Mouse (Mus musculus) intestine, postnatal 0 days (tissue): ENCODE results near the gene C5ar2. TPM values are rescaled to one million over a fixed set of nuclear protein-coding genes. Genes with fewer than 3 reads are reported as not detected.

Experiments used
- ATAC-seq: fragments of 200-750 bp; cut with Nextera tagmentation; 2 replicates; pipeline ENCODE4 v1.8.0; 2017; ENCODE audit warnings: mild to moderate bottlenecking, moderate TSS enrichment, moderate library complexity
- H3K27ac ChIP-seq: fragments of 300-500 bp; sonication (generic); 2 replicates; pipeline ENCODE4 v1.5.1; 2014; ENCODE audit warnings: mild to moderate bottlenecking, low read depth, low read length, moderate library complexity
- H3K27me3 ChIP-seq: fragments of 300-500 bp; sonication (generic); replicated peaks from 2 replicates; pipeline ENCODE4 v1.6.1; 2014; ENCODE audit warnings: low read length, mixed read lengths; ENCODE audit not compliant: control insufficient read depth, insufficient read depth
- H3K36me3 ChIP-seq: fragments of 300-500 bp; sonication (generic); 2 replicates; pipeline ENCODE4 v1.6.1; 2014; ENCODE audit warnings: mild to moderate bottlenecking, moderate library complexity; ENCODE audit not compliant: control insufficient read depth, insufficient read depth
- H3K4me1 ChIP-seq: fragments of 300-500 bp; sonication (generic); replicated peaks from 2 replicates; pipeline ENCODE4 v1.6.1; 2014; ENCODE audit warnings: antibody characterized with exemption, low read length, mixed read lengths; ENCODE audit not compliant: control insufficient read depth, insufficient read depth
- H3K4me2 ChIP-seq: fragments of 300-500 bp; sonication (generic); replicated peaks from 2 replicates; pipeline ENCODE4 v1.6.1; 2014; ENCODE audit warnings: low read depth, mild to moderate bottlenecking, moderate library complexity
- H3K4me3 ChIP-seq: fragments of 300-500 bp; sonication (generic); 2 replicates; pipeline ENCODE4 v1.5.1; 2014; ENCODE audit warnings: low read depth, low read length
- H3K9ac ChIP-seq: fragments of 300-500 bp; sonication (generic); 2 replicates; pipeline ENCODE4 v1.6.1; 2014; ENCODE audit warnings: mild to moderate bottlenecking, low read depth, low read length
- H3K9me3 ChIP-seq: fragments of 300-500 bp; sonication (generic); 2 replicates; pipeline ENCODE4 v1.6.1; 2016; ENCODE audit warnings: mixed run types; ENCODE audit not compliant: control insufficient read depth
- CTCF ChIP-seq: sonication (generic); IDR thresholded peaks from 2 replicates; pipeline ENCODE4 v1.5.1; 2016; ENCODE audit warnings: low read depth, mild to moderate bottlenecking, control low read depth, antibody characterized with exemption, moderate library complexity
- WGBS: fragments of 180-500 bp; shearing (Covaris S2); extraction: QIAGEN DNeasy Blood & Tissue Kit; methylation state at CpG from one replicate; pipeline ENCODE4 v1.1.7; 2014; 5-methylcytosine and 5-hydroxymethylcytosine counted together
- polyA plus RNA-seq: library from polyadenylated mRNA; unstranded; fragments of >200 nt; fragmentation: Nextera tagmentation; extraction: Ambion mirVana; gene quantifications from 2 replicates; pipeline ENCODE4 v1.2.1, GENCODE M21; 2015

The C5ar2 gene
- 0.16 and 0.26 TPM in 2 replicates for polyA plus RNA-seq

DNA sequence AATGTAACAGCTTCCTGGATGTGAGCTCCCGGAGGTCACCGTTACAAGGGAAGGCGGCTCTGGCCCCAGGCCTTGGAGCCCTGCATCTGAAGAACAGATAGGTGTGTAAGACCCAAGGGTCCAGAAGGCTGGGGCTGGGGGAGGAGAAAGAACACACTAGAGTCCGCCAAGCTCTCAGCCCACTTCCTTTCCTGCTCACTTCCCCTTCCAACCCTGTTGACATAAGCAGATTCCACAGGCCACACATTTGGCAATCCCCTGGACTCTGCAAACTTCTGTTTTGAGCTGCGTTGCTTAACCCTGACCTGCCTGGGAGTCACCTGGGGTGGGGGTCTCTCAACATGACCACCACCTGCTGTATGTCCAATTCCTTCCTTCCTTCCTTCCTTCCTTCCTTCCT lies at the start of gene C5ar2:
TSS of gene C5ar2 (minus strand) at position 88 of the 400 bp plus-strand sequence.
- no peaks in the 10 kb centered on the region for H3K9me3 ChIP-seq
- no peak within 1 kb of the TSS for H3K4me2 ChIP-seq
- no peaks in the 10 kb centered on the region for H3K4me1 ChIP-seq
- no peak for ATAC-seq
- 57% methylated on average over 5 of the region's 5 CpGs for WGBS
- H3K4me3 ChIP-seq = no peak within 1 kb of the TSS
- no peak within 1 kb of the TSS for H3K27ac ChIP-seq
- no peaks in the 10 kb centered on the region for H3K27me3 ChIP-seq
- no peaks in the 10 kb centered on the region for H3K36me3 ChIP-seq
- H3K9ac ChIP-seq = no peak within 1 kb of the TSS
- no peak for TF ChIP-seq CTCF

DNA sequence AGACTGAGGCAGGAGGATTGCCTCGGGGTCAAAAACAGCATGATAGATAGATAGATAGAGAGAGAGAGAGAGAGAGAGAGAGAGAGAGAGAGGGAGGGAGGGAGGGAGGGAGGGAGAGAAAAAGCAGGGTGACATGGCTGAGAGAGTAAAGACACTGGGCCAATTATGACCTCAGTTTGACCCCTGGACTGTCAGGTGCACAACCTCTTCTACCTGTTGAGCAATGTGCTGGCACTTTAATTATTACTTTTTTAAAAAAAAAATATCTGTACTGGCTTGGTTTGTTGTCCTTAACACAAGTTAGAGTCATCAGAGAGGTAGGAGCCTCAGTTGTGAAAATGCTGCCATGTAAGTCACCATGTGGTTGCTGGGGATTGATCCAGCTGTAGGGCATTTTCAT lies 43.8 kb upstream of the C5ar2 start:
- Histone ChIP-seq H3K4me1 (no peaks in the 10 kb centered on the region), H3K27me3 (no peaks in the 10 kb centered on the region), H3K9me3 (no peaks in the 10 kb centered on the region), H3K36me3 (peaks cover 17% of the 10 kb centered on the region), H3K4me2 (no peak overlapping the region), H3K27ac (no peak overlapping the region), H3K4me3 (no peak overlapping the region), H3K9ac (no peak overlapping the region)
- WGBS = 76% methylated on average over 1 of the region's 1 CpGs
- no peak for TF ChIP-seq CTCF
- no peak for ATAC-seq

DNA sequence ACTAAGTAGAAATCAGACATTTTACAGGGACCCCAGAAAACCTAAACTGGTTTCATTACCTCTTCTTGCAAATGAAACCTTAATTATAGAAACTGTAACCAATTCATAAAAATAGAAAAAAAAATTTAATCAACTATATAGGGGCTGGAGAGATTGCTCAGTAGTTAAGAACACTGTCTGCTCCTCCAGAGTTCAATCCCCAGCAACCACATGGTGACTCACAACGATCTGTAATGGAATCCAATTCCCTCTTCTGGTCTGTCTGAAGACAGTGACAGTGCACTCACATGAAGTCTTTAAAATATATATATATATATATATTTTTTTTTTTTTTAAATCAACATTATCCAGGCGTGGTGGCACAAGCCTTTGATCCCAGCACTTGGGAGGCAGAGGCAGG lies 43.1 kb upstream of the C5ar2 start:
- peak overlapping the region; percentile 68 for H3K4me3 ChIP-seq
- H3K4me2 ChIP-seq = peak overlapping the region; percentile 67
- no peaks in the 10 kb centered on the region for H3K27me3 ChIP-seq
- no peak for TF ChIP-seq CTCF
- H3K36me3 ChIP-seq = peaks cover 24% of the 10 kb centered on the region
- no peaks in the 10 kb centered on the region for H3K4me1 ChIP-seq
- H3K9me3 ChIP-seq = no peaks in the 10 kb centered on the region
- 71% methylated on average over 2 of the region's 2 CpGs for WGBS
- H3K27ac ChIP-seq = peak overlapping the region; percentile 99; the same call in 1 of the 2 replicates
- H3K9ac ChIP-seq = peak overlapping the region; percentile 85
- no peak for ATAC-seq

DNA sequence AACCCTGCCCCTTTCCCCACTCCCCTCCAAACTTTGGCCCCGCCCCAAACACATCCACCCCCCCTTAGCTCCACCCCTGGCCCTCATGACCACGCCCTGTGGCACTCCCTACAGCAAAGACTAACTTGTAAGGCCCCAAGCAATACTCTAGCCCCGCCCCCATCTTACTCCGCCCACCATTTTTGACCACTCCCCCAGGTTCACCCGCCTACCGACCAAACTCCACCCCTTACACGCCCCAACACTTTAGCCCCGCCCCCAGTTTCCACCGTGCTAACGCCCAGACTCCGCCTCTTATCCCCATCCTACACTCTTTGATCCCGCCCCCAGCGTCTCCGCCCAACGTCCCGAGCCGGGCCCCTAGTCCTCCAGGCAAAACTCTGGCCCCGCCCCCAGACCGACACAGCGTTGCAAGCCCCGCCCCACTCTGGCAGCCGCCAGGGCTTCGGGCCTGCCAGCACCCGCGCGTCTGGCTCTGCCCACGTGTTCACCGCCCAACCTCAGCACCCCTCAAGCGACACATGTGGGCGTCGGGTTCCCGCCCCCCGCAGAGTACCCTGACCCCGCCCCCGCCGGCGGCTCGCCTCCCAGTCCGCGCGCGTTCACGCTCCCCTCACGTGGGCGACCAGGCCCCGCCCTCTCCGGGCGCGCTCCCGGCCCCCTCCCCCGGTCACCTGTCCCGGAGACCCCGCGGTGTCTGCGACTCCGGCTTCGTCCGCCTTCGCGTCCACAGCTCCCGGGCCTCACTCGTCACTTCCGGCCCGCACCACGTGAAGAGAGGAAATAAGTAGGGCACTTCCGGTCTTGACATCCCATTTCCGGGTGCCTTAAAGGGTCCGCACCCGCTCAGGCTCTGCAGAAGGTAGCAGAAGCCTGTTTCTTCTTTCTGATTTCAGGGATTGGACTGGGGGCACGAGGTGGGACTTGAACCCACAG lies 42.3 kb upstream of the C5ar2 start, which contains the start of gene Ccdc9:
TSS of gene Ccdc9 (minus strand) at position 770 of the 936 bp plus-strand sequence.
- H3K9ac ChIP-seq = peak within 1 kb of the TSS; percentile 85
- peak within 1 kb of the TSS; percentile 67 for H3K4me2 ChIP-seq
- ATAC-seq = peak; percentile 91
- WGBS = under 1% methylated on average over 69 of the region's 70 CpGs
- H3K27ac ChIP-seq = peak within 1 kb of the TSS; percentile 99
- H3K36me3 ChIP-seq = peaks cover 32% of the 10 kb centered on the region
- no peaks in the 10 kb centered on the region for H3K9me3 ChIP-seq
- H3K27me3 ChIP-seq = no peaks in the 10 kb centered on the region
- peak within 1 kb of the TSS; percentile 68 for H3K4me3 ChIP-seq
- no peak for TF ChIP-seq CTCF
- H3K4me1 ChIP-seq = no peaks in the 10 kb centered on the region

DNA sequence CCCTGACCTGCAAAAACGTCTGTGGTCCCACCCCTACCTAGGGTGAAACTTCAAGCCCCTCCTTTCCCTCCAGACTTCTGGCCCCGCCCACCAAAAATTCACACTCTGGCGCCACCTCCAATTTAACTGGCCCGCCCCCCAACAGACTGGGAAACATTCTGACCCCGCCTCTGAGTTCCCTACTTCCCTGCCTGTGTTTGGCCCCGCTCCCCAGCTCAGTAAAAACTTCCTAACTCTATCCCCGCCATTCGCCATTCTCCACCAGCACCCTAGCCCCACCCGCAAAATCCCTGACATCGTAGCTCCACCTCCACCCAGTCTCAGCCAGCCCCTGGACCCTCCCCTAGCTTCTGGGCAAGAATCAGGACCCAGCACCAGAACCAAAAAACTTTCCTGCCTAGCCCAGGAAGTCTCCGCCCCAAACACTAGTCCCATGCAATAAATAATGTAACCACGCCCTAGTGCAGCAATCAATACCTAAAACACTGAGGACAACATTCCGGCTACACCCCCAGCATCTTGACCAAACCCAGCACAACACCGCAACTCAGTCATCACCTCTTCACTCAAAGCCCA lies 41.6 kb upstream of the C5ar2 start:
- H3K9me3 ChIP-seq = no peaks in the 10 kb centered on the region
- no peaks in the 10 kb centered on the region for H3K27me3 ChIP-seq
- H3K36me3 ChIP-seq = peaks cover 39% of the 10 kb centered on the region
- H3K9ac ChIP-seq = peak overlapping the region; percentile 50
- peak; percentile 53 for ATAC-seq
- WGBS = 1% methylated on average over 14 of the region's 14 CpGs
- peak overlapping the region; percentile 73 for H3K27ac ChIP-seq
- peak overlapping the region; percentile 67 for H3K4me2 ChIP-seq
- TF ChIP-seq CTCF = no peak
- peak overlapping the region; percentile 48 for H3K4me3 ChIP-seq
- no peaks in the 10 kb centered on the region for H3K4me1 ChIP-seq

DNA sequence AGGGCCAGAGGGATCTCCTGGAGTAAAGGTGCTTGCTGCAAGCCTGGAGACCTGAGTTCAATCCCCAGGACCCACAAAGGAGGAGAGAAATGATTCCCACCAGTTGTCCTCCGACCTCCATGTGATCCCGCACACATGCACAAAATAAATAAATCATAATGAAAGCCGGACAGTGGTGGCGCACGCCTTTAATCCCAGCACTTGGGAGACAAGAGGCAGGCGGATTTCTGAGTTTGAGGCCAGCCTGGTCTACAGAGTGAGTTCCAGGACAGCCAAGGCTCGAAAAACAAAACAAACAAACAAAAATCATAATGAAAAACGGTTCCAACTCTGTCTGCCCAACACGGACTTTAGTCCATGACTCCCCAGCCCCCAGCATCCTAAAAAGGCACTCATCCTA lies 41.0 kb upstream of the C5ar2 start:
- H3K9ac ChIP-seq = no peak overlapping the region

More for the DNA sequence above, 41.0 kb upstream of the C5ar2 start:
- Histone ChIP-seq H3K36me3 (peaks cover 46% of the 10 kb centered on the region), H3K27ac (no peak overlapping the region; the same call in 1 of the 2 replicates), H3K4me1 (no peaks in the 10 kb centered on the region), H3K9me3 (no peaks in the 10 kb centered on the region), H3K27me3 (no peaks in the 10 kb centered on the region), H3K4me2 (peak overlapping the region; percentile 67), H3K4me3 (peak overlapping the region; percentile 48)
- no peak for TF ChIP-seq CTCF
- WGBS = 47% methylated on average over 9 of the region's 9 CpGs
- ATAC-seq = no peak
